Mouse (Mus musculus): ENCODE data around the gene Rbm38.

Gene Rbm38

GRCm38 (mm10) chr2:173020430-173020829, at the start of gene Rbm38:
Gene Rbm38, plus strand, starts transcription at chr2:173020498.
- no peak for DNase-seq

- no peak for DNase-seq
Observed at GRCm38 (mm10) chr2:172971865-172972264, 48.4 kb upstream of the Rbm38 start.

- no peak for DNase-seq
Observed at GRCm38 (mm10) chr2:172973806-172974565, 46.3 kb upstream of the Rbm38 start.

- no peak for DNase-seq
Observed at GRCm38 (mm10) chr2:172974701-172975100, 45.6 kb upstream of the Rbm38 start.

GRCm38 (mm10) chr2:172975159-172975558, 45.1 kb upstream of the Rbm38 start:
- DNase-seq: no peak

GRCm38 (mm10) chr2:172976661-172977238, 43.5 kb upstream of the Rbm38 start:
- DNase-seq: no peak

GRCm38 (mm10) chr2:172977409-172978130, 42.7 kb upstream of the Rbm38 start, which contains the start of gene Spo11:
Gene Spo11, plus strand, starts transcription at chr2:172977700.
- DNase-seq: no peak

GRCm38 (mm10) chr2:172978131-172978633, 42.1 kb upstream of the Rbm38 start:
- DNase-seq: no peak

GRCm38 (mm10) chr2:172979666-172980345, 40.5 kb upstream of the Rbm38 start:
- no peak for DNase-seq

GRCm38 (mm10) chr2:172982776-172983561, 37.3 kb upstream of the Rbm38 start:
- peak; percentile 77 for DNase-seq

- DNase-seq: no peak
Observed at GRCm38 (mm10) chr2:172990161-172990560, 30.1 kb upstream of the Rbm38 start.

- peak; percentile 80 for DNase-seq
Observed at GRCm38 (mm10) chr2:172996207-172996606, 24.1 kb upstream of the Rbm38 start.

GRCm38 (mm10) chr2:172997748-172998147, 22.6 kb upstream of the Rbm38 start:
- peak; percentile 56 for DNase-seq

- peak; percentile 57 for DNase-seq
Observed at GRCm38 (mm10) chr2:172998478-172998877, 21.8 kb upstream of the Rbm38 start.

- DNase-seq: peak; percentile 99
Observed at GRCm38 (mm10) chr2:172999630-173000284, 20.5 kb upstream of the Rbm38 start, which contains the start of gene Rae1. Gene Rae1, plus strand, starts transcription at chr2:173000117.

- DNase-seq: peak; percentile 84
Observed at GRCm38 (mm10) chr2:173000285-173000652, 20.0 kb upstream of the Rbm38 start.

GRCm38 (mm10) chr2:173000921-173001320, 19.4 kb upstream of the Rbm38 start:
- no peak for DNase-seq

- DNase-seq: no peak
Observed at GRCm38 (mm10) chr2:173003737-173004136, 16.6 kb upstream of the Rbm38 start.

- DNase-seq: no peak
Observed at GRCm38 (mm10) chr2:173010220-173010717, 10.0 kb upstream of the Rbm38 start.

GRCm38 (mm10) chr2:173011440-173011839, 8.9 kb upstream of the Rbm38 start:
- DNase-seq: no peak

GRCm38 (mm10) chr2:173014741-173015287, 5.5 kb upstream of the Rbm38 start:
- DNase-seq: no peak
